Mouse (Mus musculus) heart, postnatal 14 days (tissue): ENCODE data around the gene Eif2s1. TPM values are rescaled to one million over a fixed set of nuclear protein-coding genes. Genes with fewer than 3 reads are reported as not detected.

Experiments
- DNase-seq, 2 experiments: peaks; one replicate each; pipeline ENCODE4 v3.0.0; 2021 to 2022
- intact Hi-C: fragments of 180-260 bp; cut with DNase I; formaldehyde crosslinking; loops from one replicate; pipeline ENCODE4 v1.15.1; 2025
- long read RNA-seq, 2 experiments: library from polyadenylated mRNA; stranded (forward); transcript quantifications; one replicate each; pipeline ENCODE4 v2.0.0; 2021
- total RNA-seq, 2 experiments: library from RNA; stranded (reverse); gene quantifications; 2 replicates each; pipeline ENCODE4 v1.2.3; 2021

The Eif2s1 gene
- 10 to 100 TPM; 44.3 to 48.7 TPM for total RNA-seq
- long read RNA-seq, experiment 1, transcript Eif2s1-201 (8 exons, 3,405 nt) = major isoform, 132 of 134 reads
- long read RNA-seq, experiment 1, partial matches to known transcripts = 0 of 134 reads
- long read RNA-seq, experiment 1, other reads (novel, unspliced or antisense) = 2 of 134 reads
- long read RNA-seq, experiment 2, transcript Eif2s1-201 (8 exons, 3,405 nt) = major isoform, 101 of 104 reads
- long read RNA-seq, experiment 2, partial matches to known transcripts = 0 of 104 reads
- long read RNA-seq, experiment 2, other reads (novel, unspliced or antisense) = 2 of 104 reads

DNA sequence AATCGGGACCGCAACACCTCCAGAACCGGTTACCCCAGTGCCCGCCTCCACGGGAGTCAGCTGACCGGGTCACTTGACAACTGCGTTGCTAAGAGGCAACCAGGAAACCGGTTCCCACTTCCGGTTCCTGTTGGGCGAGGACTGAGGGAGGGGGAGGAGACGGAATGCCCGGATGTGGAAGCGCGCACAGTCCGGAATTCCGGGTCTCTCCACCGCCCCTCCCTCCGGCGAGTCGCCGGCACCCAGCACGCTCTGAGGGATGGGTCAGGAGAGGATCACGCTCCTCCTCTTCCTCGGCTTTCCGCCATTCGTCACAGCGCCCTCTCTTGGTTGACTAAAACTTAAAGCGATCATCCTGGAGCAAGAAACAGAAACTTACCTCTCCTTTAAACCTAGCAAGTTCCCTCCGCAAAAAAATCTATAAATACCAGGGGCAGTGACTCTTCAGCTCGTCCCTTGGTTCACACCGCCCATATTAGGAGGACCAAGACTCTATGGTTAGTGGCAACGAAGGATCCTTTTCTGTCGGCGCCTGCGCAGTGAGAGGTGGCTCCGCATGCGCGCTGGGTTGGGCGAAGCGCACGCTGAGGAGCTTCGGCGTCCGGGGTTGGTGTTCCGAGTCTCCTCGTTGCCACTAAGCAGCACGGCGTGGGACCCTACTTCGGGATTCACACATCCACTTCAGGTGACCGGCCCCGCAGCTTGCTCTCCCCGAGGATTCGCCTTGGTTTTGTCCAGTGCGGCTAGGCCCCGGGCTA, at the start of gene Eif2s1, which contains the start of gene Atp6v1d:
Gene Eif2s1, plus strand, starts transcription at position 324 of the 758 bp plus-strand sequence.
Gene Atp6v1d, minus strand, starts transcription at position 143 of the 758 bp plus-strand sequence.
- DNase-seq = peak; percentile 97
- intact Hi-C loops = loop anchor here (5.0 kb wide), 1 partner anchor 114 kb away; the partner anchor contains the start of gene Mpp5

DNA sequence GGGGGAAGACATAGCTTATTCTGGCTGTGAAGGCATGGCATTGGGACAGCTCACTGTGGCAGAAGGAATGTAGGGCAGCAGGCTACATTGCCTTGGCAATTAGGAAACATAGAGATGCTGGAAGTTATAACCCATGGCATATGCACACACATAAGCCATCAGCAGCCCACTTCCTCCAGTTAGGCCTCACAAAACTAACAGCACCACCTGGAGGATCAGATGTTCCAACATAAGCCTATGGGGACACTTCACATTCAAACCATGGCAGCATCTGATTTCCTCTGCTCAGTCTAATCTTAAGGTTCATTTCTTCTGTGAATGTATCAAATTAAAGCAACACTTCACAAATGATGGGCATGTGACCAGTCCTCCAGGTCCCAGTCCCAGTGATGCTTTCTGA, 47.2 kb upstream of the Eif2s1 start:
- peak in 1 of 2 experiments; percentile 9 for DNase-seq
- intact Hi-C loops = loop anchor here (5.0 to 10.0 kb wide), 2 partner anchors 67 to 480 kb away; partner anchors contain the start of gene Mpp5

DNA sequence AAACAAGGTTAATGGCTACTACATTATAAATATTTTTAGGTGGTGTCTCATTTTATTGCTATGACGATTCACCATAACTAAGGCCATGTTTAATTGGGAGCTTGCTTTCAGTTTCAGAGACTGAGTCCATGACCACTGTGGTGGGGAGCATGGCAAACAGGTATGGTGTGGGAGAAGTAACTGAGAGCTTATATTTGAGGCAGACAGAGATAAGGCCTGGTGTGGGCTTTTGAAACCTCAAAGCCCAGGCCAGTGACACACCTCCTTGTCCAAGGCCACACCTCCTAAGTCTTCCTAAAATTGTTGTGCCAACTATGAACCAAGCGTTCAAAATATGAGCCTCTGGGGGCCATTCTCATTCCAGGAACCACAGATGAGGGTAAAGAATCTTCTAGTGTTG, 27.1 kb upstream of the Eif2s1 start:
- DNase-seq = no peak
- intact Hi-C loops = no loop called here

DNA sequence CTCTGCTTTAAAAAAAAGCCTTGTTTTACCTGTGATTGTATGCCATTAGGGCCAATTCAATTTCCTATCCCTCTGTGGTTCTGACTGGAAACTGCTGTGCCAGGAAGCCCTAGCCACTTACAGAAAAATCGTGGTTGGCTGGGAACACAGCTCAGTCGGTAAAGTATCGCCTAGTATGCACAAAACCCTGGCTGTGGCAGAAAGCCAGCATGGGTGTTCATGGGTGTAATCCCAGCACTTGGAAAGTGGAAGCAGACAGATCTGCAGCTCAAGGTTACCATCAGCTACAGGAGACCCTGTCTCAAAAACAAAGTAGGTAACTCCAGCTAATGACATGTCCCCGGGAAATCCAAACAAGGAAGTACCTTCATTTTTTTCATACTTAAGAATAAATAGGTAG, 21.7 kb upstream of the Eif2s1 start:
- intact Hi-C loops = no loop called here

DNA sequence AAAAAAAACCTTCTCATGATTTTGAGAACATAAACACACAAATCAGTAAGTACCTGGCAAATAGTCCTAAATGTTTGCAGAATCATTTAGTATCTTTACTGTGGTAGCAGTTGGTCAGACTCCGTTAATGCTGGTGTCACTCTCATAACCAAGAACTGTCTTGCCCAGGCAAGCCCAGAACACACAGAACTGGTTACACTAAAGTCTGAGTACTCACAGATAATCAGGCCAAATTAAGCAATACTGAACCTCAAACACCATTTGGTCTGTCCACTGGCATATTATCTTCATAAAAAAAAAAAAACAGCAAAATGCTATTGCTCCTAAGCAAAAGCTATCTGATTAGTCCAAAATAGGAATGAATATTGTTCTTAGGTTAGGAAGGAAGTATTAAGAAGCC, 19.2 kb upstream of the Eif2s1 start:
- intact Hi-C loops = no loop called here

More for the DNA sequence above, 21.7 kb upstream of the Eif2s1 start:
- no peak for DNase-seq

DNA sequence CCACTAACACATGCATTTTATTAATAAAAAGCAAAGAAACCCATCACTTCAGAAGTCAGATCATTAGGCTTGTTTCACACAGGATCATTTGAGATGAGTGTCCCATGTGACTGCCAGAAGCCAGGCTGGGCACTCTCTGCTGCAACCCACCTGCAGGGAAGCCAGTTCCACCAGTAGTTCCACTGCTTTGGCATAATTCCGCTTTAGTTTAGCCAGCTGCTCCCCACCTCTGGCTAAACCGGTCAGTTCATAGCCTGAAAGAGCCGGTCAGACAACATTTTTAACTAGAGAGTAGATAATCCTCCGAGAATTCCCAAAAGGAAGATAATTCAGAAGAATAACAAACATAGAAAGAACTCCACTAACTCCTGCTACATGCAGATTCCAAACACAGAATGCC, 13.4 kb upstream of the Eif2s1 start:
- intact Hi-C loops = no loop called here
- DNase-seq = no peak

More for the DNA sequence above, 19.2 kb upstream of the Eif2s1 start:
- no peak for DNase-seq

DNA sequence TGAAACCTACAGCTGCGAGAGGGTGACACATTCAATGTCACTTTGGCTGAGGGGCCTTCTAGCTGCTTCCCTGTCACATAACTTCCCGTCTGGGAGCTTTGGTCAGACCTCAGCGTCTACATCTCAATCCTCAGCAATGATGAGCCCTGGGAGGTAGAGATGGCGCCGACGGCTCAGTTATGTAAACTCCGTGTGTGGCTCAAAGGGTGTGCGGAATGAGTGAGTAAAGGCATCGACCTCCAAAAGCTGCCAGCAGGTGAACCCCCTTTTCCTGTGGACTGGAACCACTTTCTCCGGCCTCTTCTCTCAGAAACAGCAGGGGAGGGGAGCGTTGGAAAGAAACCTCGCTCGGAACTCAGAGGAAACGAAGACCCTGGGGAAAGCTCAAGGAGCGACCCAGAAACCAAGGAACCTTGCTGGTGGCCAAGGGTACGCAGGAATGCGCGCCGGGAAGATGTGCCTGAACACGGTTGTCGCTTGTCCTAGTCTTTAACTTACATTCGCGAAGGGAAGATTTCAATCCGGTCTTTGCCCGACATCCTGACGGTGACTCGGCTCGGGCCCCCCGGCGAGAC, 611 bp upstream of the Eif2s1 start:
- peak in 1 of 2 experiments; percentile 18 for DNase-seq
- intact Hi-C loops = loop anchor here (5.0 kb wide), 1 partner anchor 114 kb away; the partner anchor contains the start of gene Mpp5

DNA sequence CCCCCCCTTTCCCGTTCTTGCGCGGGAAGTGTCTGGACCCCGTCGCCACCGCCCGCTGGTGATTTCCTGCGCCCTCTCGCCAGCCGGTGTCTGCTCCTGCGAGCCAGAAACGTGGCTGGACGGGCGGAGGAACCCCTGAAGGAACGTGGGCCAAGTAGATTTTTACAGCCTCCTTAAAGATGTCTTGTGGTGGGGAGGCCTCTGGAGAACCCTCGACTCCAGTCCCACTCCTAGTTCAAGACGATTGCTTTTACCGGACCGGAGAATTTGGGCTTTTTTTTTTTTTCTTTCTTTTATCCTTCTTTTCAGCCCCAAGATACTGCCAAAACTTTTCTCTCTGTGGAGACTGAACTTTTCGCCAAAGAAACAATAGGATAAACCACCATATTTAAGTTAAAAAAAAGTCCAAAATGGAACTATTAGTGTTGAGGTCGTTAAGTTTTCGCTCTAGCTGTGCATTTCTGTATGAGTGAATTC, 673 bp downstream of the Eif2s1 start:
- intact Hi-C loops = loop anchor here (5.0 kb wide), 1 partner anchor 115 kb away; the partner anchor contains the start of gene Mpp5
- DNase-seq = no peak

DNA sequence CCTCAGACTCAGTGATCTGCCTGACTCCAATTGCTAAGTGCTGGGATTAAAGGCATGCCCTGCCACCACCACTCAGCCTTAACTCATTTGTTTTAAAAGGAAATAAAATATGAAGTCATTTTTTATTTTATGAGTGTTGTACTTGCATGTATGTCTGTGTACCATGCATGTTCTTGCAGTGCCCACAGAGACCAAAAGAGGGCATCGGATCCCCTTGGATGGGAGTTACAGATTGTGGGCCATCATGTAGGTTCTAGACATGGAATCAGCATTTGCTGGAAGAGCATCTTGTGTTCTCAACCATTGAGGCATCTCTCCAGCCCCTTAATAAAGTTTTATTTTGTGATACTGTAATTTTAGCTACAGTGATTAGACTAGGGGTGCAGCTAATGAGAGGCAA, 3.8 kb downstream of the Eif2s1 start:
- intact Hi-C loops = loop anchor here (5.0 kb wide), 1 partner anchor 232 kb away; no protein-coding TSS in a partner anchor
- DNase-seq = peak in 1 of 2 experiments; percentile 10

DNA sequence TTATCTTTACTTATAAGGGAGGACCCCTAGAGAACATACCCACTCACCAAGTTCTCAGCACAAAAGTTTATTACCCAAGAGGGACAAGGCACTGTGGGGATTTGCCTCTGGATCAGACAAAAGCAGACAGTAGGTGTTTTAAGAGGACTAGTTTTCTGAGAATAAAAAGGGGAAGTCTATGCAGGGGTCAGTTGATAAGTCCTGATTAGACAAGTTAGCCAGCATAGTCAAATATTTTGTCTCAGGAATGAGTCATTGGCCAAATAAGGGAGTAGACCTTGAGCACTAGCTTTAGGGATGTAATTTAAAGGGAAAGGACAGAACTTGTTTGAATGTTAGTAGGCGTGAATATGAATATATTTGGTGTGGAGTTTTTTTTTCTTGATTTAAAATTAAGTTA, 6.5 kb downstream of the Eif2s1 start:
- intact Hi-C loops = loop anchor here (5.0 kb wide), 1 partner anchor 229 kb away; no protein-coding TSS in a partner anchor
- DNase-seq = no peak

DNA sequence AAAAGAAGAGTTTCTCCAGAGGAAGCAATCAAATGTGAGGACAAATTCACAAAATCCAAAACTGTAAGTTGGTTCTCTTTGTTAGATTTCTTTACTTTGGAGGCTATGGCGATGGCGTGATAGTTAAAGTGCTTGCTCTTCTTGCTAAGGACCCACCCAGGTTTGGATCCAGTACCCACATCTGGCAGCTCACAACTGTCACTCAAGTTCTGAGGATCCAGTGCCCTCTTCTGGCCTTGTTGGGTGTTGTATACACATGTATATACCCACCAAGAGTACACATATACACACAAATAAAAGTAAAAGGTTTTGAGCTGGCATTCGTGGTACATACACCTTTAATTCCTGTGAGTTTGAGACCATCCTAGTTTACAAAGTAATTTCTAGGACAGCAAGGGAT, 13.0 kb downstream of the Eif2s1 start:
- intact Hi-C loops = no loop called here

DNA sequence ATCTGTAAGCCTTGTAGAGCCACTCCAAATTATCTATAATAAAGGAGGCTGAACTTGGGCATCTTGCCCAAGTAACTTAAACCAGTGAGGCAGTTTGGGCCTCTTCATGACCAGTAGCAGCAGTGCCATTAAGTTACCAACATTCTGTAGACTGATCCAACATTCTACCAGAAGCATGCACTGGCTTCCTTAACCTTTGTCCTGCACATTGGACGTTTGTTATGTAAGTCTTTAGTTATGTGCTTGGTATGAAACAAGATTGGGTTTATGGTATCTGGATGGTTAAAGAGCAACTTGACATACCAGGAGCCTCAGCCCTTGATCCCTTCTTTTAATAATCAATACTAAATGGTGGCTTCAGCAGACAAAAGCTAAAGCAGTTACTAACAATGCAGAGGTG, 28.4 kb downstream of the Eif2s1 start:
- intact Hi-C loops = no loop called here
- no peak for DNase-seq

More for the DNA sequence above, 13.0 kb downstream of the Eif2s1 start:
- DNase-seq = no peak

DNA sequence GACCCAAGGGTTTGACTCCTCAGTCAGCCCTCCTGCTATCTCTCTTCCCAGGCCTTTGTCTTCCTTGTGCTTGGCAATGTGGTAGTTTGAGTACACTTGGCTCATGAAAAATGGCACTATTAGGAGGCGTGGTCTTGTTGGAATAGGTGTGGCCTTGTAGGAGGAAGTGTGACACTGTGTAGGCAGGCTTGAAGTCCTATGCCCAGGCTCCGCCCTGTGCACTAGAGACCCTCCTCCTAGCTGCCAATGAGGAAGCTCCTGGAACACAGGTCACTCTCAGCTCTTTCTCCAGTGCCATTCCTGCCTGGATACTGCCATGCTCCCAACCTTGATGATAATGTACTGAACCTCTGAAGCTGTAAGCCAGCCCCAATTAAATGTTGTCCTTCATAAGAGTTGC, 29.5 kb downstream of the Eif2s1 start:
- intact Hi-C loops = no loop called here
- no peak for DNase-seq

DNA sequence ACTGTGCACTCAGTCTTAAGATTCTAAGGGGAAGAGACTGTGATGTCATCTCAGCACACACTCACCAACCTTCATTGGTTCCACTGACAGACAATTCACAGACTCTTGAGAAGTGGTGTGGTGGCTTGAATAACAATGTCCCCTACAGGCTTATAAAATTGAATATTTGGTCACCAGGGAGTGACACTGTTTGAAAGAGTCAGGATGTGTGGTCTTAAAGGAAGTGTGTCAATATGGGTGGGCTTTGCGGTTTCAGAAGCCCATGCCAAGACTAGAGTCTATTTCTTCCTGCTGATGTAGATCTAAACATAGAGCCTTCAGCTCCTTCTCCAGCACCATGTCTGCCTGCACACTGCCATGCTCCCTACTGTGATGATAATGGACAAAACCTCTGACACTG, 36.2 kb downstream of the Eif2s1 start:
- intact Hi-C loops = no loop called here
- no peak for DNase-seq

DNA sequence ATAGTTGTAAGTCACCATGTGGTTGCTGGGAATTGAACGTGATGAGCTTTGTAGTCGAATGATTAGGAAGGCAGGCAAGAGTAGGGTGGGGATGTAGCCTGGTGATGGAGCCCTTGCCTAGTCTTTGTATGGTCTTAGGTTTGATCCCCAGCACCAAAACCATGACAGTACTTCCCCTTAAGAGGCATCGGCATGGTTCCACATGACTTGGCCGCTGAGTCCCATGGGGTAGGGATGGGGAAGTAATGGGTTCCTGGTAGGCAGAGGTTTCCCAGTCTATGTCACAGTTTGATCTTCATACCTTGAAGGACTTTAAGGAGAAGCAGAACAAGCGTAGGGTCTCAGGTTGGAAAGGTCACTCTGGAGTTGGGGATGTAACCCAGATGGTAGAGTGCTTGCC, 39.8 kb downstream of the Eif2s1 start:
- no peak for DNase-seq
- intact Hi-C loops = no loop called here

DNA sequence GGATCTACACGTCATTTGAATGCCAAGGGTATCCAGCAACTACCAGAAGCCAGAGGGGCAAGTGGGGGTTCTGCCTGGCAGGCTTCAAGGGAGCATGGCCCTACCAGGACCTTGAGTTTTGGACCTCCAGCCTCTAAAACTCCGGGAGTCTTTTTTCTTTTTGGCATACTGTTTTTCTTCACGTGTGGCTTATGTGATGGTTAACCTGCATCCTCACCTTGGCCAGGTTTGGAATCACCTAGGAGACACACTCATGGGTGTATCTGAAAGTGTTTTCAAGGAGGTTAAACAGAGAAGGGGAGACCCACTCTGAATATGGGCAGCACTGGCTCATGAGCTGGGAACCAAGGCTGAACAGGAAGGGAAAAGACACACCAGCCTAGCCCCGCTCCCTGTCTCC, 41.7 kb downstream of the Eif2s1 start:
- intact Hi-C loops = no loop called here
- DNase-seq = no peak

DNA sequence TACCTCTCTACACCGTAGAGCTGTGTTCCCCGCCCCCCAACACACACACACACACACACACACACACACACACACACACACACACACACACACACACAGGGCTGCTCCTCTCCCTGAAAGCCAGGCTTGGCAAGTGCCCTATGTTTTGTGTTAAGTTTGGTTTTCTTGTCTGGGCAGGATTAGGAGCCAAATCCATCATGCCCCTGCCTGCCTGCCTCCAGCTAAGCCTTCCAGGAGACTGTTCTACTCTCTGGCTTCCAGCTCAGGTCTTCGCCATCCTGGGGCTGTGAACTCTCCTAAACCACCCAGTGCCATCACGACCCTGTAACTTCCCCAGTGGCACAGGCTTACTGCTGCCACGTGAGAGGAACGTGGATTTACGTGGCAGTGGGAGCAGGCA, 42.9 kb downstream of the Eif2s1 start:
- DNase-seq = no peak
- intact Hi-C loops = no loop called here

DNA sequence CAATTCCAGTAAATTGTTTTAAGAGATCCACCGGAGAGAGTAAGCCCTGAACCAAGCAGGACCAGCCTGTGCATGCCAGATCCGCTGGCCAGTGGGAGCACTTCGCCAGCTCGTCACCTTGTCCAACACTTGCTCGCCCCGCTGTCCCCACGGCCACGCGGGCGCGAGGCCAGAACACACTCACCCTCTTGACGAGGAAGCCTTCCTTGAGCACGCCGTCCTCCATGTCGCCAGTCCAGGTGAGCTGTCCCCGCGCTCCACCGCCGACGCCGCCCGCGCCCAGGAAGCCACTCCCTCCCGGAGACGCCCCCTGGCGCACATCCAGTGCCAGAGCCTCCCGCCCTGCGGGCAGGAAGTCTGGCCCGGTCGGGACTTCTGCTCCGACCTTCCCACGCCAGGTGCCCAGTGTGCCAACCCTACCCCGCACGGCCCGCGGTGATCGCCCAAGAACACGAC, 45.1 kb downstream of the Eif2s1 start, which contains the start of gene Plek2:
Gene Plek2, minus strand, starts transcription at position 258 of the 456 bp plus-strand sequence.
- peak; percentile 62 to 68 for DNase-seq
- intact Hi-C loops = no loop called here

DNA sequence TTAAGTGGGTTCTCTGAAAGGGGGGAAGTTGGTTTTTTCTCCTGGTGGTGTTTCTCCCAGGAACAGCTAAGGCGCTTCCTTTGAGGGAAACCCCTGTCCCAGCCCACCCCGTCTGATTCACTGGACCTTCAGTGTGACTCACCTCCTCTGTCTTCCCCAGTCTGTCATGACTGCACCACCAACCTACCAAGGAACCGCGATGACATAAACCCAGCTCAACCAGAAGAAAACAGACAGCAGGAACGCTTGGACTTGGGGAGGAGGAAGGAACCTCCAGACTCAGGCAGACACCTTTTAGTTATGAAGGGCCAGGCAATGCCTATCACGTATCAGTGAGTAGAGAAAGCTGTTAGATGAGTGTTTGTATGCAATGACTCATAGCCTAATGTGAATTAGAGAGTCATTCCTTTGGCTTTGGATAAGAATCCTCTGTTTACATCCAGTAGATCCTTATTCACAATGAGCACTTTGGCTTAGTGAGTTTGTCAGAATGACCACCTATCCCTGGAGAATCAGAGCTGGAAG, 46.5 kb downstream of the Eif2s1 start:
- intact Hi-C loops = no loop called here
- no peak for DNase-seq

DNA sequence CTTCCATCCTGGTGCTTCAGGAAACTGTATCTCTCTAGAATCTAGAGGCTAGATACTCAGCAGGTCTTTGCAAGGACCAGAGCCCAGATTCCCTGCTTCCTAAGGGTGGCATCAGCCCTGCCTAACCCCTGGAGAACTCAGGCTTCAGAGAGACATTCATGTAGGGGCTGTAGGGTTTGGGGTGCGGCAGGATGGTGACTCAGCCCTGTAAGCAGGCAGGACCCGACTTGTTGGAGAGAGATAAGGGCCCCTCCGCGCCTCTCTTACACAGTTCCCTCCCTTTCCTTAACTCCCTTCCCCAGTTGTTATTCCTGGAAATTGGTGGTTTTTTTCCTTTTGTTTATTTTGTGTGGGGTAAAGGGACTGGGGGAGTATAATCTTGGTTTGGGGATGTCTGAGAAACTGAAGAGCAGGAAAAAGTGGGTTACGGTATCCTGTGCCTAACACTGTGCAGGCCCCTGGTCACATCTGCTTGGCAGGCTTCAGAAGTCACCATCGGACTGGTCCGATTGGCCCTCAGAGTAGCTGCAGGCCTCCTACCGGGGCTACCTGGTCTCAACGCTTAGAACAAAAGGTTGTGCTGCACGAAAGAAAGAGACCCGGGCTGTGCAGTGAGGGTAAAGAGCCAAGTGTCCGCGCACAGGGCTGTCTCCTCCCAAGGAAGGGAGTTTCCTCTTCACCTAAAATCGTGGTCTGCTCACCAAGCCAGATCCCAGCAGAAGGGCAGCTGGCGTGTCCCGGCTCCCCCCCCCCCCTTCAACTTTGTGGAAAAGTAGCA, 49.3 kb downstream of the Eif2s1 start:
- no peak for DNase-seq
- intact Hi-C loops = no loop called here
